8 mouse cellular contexts compared by ENCODE assay signal in genomic region chr9:121984465-121985461, GRCm38 (mm10). TPM values are rescaled to one million over a fixed set of nuclear protein-coding genes. Genes with fewer than 3 reads are reported as not detected.
DNase-seq lines count a peak whose midpoint lies in the region; ATAC-seq and TF ChIP-seq lines count a peak whose summit lies in the region.

No protein-coding gene starts in this region.

- no peak overlapping the region for H3K9ac ChIP-seq in intestine, embryonic 15.5 days
- peak overlapping the region; percentile 39; the same call in 1 of the 2 replicates for H3K9ac ChIP-seq in midbrain, embryonic 16.5 days (ENCODE audit: low read depth, low read length)

- H3K36me3 ChIP-seq in intestine, embryonic 15.5 days: no peaks in the 10 kb centered on the region
- peaks cover 5% of the 10 kb centered on the region for H3K36me3 ChIP-seq in midbrain, embryonic 16.5 days (ENCODE audit: control insufficient read depth, insufficient read depth, low read length)

- no peaks in the 10 kb centered on the region for H3K9me3 ChIP-seq in intestine, embryonic 15.5 days
- H3K9me3 ChIP-seq in midbrain, embryonic 16.5 days (replicated peaks; ENCODE audit: control insufficient read depth, low read length, poor library complexity, severe bottlenecking): no peaks in the 10 kb centered on the region

- H3K4me1 ChIP-seq in intestine, embryonic 15.5 days (replicated peaks): no peaks in the 10 kb centered on the region
- H3K4me1 ChIP-seq in midbrain, embryonic 16.5 days (ENCODE audit: control insufficient read depth, insufficient read depth, low read length): peaks cover 3% of the 10 kb centered on the region; the same call in 1 of the 2 replicates

- H3K27ac ChIP-seq in gastrocnemius, adult 2 months: no peak overlapping the region
- no peak overlapping the region for H3K27ac ChIP-seq in intestine, embryonic 15.5 days
- H3K27ac ChIP-seq in midbrain, embryonic 16.5 days (ENCODE audit: low read length): no peak overlapping the region

- H3K4me3 ChIP-seq in gastrocnemius, adult 2 months: no peak overlapping the region
- H3K4me3 ChIP-seq in intestine, embryonic 15.5 days (replicated peaks): no peak overlapping the region
- H3K4me3 ChIP-seq in midbrain, embryonic 16.5 days (ENCODE audit: low read depth, low read length): no peak overlapping the region

- 69% methylated on average over 15 of the region's 15 CpGs for WGBS in intestine, embryonic 15.5 days
- 76% methylated on average over 15 of the region's 15 CpGs for WGBS in midbrain, embryonic 16.5 days

- intact Hi-C loops in gastrocnemius, adult 2 months (cut with DNase I): loop anchor here (1.0 to 5.0 kb wide), 2 partner anchors 36 to 107 kb away; no protein-coding TSS in a partner anchor
- intact Hi-C loops in left cerebral cortex, postnatal 4 days (cut with DNase I): loop anchor here (2.0 kb wide), 1 partner anchor 38 kb away; no protein-coding TSS in a partner anchor

- peak; percentile 62 for DNase-seq in ovary, postnatal 10 days (ENCODE audit: low spot score)
- DNase-seq in ovary, adult 18-20 months (ENCODE audit: low spot score): no peak
- DNase-seq in cerebellum, postnatal 4 days (ENCODE audit: low spot score in 2 of 2): peak; percentile 58 to 84
- peak; percentile 78 for DNase-seq in gastrocnemius, adult 2 months
- DNase-seq in left cerebral cortex, postnatal 4 days: peak; percentile 70
- DNase-seq in spleen, postnatal 10 days (ENCODE audit: low spot score in 2 of 2): peak; percentile 66 to 77

- H3K4me2 ChIP-seq in intestine, embryonic 15.5 days (replicated peaks): no peak overlapping the region
- no peak overlapping the region for H3K4me2 ChIP-seq in midbrain, embryonic 16.5 days (ENCODE audit: low read length)

- H3K27me3 ChIP-seq in intestine, embryonic 15.5 days (replicated peaks): no peaks in the 10 kb centered on the region
- H3K27me3 ChIP-seq in midbrain, embryonic 16.5 days (ENCODE audit: control insufficient read depth, insufficient read depth, low read depth, low read length): no peaks in the 10 kb centered on the region

- ATAC-seq in intestine, embryonic 15.5 days: peak; percentile 35; the same call in 1 of the 2 replicates
- no peak for ATAC-seq in midbrain, embryonic 16.5 days

- TF ChIP-seq CTCF in gastrocnemius, adult 2 months (IDR thresholded peaks at IDR 0.05): peak; percentile 100

RNA-seq across cellular contexts. Expression of gene Pomgnt2, which starts 12.1 kb away (rescaled TPM):
- 10 to 100 TPM; 14.9 to 16.7 TPM for total RNA-seq in gastrocnemius, adult 2 months (2021)
- polyA plus RNA-seq in intestine, embryonic 15.5 days (2015; fragmentation: Nextera tagmentation; extraction: Ambion mirVana): 12.9 and 15.9 TPM in 2 replicates
- total RNA-seq in left cerebral cortex, postnatal 4 days (2021): 10 to 100 TPM; 31.5 to 35.8 TPM
- 40.2 and 42.0 TPM in 2 replicates for polyA plus RNA-seq in midbrain, embryonic 16.5 days (2015; fragmentation: Nextera tagmentation; extraction: Ambion mirVana)

RNA-seq across cellular contexts. Expression of gene Fam198a, which starts 34.0 kb away (rescaled TPM):
- total RNA-seq in gastrocnemius, adult 2 months (2021): 1 to 10 TPM in 1 of 2 experiments, under 1 TPM in 1; 0.97 to 1.6 TPM
- 3.1 and 4.6 TPM in 2 replicates for polyA plus RNA-seq in intestine, embryonic 15.5 days (2015; fragmentation: Nextera tagmentation; extraction: Ambion mirVana)
- total RNA-seq in left cerebral cortex, postnatal 4 days (2021): 1 to 10 TPM; 3.1 to 3.5 TPM
- 1.5 and 2.6 TPM in 2 replicates for polyA plus RNA-seq in midbrain, embryonic 16.5 days (2015; fragmentation: Nextera tagmentation; extraction: Ambion mirVana)
